Mouse (Mus musculus) v-Abl transformed pro-B cells (cell line): Measurements from ENCODE around the gene Mob3a.

Experiments
- in situ Hi-C, 2 experiments: fragments of 400-800 bp; cut with MboI; formaldehyde crosslinking; loops; one replicate each; pipeline ENCODE4 v1.15.1; 2025; ENCODE audit not compliant: unreplicated experiment in 2 of 2

The Mob3a gene

DNA sequence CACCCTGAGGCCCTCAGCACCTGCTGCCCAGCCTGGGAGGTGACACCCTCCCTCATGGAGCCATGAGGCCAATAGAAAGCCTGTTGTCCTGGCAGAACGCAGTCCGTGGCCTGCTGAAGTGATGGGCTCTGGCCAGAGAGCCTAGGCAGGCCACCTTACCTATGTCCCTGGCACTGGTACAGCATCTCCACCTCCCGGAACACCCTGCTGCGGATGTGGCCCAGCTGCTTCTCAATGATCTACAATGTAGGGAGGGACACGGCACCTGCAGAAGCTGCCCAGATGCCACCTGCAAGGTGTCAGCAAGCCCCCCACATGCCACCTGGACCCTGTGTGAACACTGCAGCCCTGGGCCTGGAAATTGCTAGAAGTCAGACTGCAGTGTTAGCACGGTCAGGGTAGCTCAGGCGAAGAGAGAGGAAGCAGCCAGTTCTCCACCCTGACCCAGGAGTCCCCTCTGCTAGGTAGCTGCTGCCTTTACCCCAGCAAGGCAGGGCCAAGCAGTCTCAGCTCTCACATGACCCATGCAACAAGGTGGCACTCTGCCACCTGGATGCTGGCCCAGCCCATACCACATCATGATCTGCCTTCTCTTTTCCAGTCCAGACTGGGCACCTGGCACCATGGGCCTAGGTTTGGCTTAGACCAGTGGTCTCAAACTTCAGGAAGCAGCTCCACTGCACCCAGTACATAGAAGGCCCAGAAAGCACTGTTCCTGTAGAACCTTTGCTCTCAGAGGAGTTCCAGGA is 31.9 kb downstream of the Mob3a start:
- in situ Hi-C loops, result no loop called here

DNA sequence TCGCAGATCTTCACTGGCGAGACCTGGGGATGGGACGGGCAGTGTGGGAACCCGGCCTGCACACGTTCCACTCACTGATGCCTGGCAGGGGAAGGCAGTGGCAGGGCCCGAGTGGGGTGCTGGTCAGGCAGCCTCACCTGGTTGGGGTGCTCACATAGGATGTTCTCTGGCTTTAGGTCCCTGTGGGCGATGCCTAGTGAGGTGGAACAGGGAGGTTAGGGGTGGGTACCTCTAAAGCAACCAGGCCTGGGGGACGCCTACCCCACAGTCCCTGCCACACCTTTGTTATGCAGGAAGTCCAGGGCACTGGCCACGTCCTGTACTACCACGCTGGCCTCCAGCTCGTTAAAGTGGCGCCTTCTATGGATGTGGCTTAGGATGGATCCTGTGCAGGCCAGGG is 32.8 kb downstream of the Mob3a start:
- in situ Hi-C loops, result no loop called here

DNA sequence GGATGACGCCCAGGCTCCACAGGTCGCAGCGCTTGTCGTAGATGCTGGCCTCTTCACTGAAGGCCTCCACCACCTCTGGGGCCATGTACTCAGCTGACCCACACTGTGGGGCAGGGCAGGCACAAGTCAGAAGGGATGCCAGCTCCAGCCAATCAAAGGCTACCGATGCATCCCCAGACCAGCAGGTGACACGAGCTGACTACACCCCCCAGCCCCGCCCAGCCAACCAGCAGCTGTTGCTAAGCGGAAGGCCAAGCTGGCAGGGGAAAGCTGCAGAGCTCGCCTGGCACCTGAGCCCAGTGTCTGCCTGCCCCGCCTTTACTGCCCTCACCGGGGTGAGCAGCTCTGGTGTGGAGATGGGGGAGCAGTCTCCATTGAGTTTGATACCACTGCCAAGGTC is 33.2 kb downstream of the Mob3a start:
- in situ Hi-C loops, result no loop called here

DNA sequence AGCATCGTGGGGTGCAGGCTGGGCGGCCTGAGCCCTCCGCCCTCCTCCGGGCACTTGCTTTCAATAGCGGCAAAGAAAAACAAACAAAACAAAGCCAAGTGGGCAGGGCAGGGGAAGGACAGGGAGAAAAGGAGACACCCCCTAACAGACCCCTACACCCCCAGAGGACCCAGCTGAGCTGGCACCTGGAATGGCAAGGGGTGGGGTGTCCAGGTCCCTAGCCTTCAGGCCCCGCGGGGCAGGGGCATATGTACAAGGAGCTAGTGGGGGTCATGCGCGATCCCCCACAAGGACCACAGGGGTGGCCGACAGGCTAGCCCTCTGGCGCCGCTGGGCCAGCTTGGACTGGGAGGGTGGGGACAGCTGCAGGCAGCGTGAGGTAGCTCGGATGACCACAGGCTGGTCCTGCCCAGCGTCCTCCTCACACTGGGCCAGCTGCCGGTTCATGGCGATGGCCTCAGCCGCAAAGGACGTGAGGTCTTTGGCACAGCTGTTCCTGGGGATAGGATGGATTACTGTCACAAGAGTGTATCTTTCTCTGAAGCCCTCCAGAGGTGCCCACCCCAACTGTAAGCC is 34.9 kb downstream of the Mob3a start:
- in situ Hi-C loops, result no loop called here

DNA sequence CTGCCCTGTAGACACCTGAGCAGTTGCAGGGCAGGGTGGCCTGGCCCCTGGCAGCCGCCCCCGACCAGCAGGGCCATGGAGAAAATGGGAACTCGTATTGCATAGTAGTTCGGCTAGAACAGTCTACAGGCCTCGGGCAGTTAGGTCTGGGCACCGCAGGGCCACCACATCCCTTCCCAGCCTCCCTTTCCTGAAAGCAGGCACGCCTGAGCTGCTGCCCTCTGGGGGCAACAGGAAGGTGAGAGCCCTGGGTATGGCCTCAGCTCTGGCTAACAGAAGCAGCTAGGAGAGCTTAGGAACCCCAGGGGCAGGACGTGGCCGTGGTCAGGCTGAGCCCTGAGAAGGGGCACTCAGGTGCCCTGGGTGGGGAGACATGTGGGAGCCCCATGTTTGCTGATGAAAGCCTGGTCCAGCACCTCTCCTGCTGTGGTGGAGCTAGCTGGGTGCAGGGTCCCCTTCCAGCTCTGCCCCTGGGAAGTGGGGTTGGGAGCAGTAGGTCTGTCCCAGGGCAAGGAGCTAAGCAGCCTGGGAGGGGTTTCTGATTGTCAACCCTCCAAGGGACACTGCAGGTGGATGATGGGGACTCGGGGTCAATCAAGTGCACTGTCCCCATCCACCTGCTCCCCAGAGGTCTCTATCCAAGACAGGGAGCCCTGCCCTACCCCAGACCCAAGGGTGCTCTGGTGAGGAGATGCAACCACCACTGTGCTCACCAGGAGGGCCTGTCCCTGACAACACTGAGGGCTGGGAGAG is 35.6 kb downstream of the Mob3a start:
- in situ Hi-C loops, result no loop called here

DNA sequence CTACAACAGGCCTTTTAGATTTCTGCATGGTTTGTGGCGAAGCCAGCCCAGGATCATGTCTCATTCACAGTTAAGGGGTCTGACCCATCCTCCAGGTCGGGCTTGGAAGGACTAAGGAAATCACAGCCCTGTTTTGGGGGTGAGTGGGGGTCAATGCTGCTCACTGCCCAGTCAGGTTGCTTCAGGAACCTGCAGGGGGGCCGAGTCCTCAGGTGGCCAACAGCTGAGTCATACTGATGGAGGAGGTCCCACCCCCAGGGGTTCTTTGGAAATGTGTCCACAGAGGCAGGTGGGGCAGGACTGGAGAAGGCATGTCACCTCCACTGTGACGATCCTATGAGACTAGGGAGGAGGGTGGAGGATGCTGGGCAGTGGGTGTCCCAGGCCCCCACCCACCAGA is 36.3 kb downstream of the Mob3a start:
- in situ Hi-C loops, result no loop called here

DNA sequence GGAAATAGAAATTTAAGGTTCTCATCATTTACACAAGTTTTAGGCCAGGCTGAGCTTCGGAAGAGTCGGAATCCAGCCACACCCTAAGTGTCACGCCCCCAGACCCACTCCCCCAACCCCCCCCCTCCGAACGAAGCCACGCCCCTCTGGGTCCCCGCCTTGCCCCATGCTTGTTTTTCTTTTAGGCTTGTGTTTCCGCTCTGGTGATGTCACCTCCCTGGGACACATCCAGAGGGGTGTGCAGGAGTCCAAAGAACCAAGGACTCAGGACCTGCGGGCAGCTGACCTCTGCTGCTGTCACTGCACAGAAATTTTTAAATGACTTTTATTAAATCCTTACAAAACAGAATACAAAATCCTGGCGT is 36.8 kb downstream of the Mob3a start:
- in situ Hi-C loops, result no loop called here

DNA sequence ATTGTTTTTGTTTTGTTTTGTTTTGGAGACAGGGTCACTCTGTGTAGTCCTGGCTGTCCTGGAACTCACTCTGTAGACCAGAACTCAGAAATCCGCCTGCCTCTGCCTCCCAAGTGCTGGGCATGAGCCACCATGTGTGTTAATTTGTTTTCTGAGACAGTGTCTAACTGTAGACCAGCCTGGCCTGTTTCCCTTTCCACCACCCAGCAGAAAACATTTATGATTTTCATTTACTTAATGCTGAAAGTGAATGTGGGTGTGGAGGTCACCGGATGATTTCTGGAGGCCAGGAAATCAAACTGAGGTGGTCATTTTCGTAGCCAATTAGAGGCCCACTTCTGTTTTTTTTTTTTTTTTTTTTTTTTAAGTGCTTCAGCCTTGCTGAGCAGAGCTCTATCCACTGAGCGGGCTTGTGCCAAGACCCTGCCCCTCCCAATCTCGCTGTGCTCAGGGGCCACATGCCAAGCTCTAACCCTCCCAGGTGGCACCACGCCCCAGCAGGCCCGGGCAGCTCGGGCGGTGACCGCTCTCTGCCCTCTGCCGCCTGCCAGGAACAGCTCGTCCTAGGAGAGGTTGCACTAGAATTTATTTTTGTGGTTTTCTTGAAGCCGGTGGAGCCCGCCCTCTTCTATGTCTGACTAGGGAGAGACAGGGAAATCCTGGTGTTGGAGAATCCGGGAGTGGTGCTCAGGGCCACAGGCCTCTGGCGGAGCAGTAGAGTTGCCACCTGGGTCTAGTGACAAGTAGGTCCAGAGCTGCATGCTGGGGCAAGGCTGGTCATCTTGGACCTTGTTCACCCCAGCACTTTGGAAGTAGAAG is 37.4 kb downstream of the Mob3a start:
- in situ Hi-C loops, result no loop called here

DNA sequence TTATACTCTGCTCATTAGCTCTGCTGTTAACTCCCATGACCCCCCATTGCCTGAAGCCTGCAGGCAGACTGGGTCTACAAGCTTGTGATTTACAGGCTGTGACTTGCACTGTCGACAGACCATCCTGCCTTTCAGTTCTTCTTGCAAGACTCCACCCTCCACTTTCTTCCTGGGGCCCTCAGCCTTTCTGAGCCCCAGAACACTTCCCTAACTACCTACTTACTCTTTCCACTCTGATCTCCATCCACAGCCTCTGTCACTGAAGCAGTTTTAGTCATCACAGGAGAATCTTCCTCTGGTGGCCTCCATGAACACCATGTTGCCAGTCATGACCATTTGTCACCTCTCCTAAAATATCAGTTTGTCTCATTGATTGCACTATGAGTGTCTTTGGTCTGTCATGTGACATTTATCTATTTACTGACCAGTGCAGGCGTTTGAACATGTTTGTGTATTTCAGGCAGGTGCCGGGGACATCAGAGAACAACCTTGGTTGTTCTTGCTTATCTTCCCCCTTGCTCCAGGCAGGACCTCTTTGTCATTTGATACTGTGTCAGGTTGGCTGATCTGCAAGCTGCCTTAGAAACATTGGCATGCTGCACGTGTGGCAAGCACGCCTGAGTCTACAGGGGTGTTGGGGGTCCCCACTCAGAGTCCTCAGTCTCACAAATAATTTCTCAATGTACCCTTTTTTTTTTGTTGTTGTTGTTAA is 38.1 kb downstream of the Mob3a start:
- in situ Hi-C loops, result no loop called here

DNA sequence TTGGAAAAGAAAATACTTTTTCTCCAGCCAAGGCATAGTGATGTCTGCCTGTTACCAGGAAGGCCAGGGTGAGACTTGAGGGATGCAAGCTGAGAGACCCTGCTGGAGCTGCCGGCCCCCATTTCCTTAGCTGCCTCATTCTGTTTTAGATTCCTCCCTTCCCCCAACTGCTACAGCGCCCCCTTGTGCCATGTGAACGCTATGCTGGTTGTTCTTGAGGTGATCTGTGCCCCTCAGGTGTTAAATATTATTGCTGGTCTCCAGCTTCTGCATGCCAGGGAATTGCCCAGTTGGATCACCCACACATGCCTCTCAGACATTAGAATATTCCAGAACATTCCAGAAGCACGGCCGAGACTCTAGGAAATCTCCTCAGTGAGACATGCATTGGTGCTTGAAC is 40.6 kb downstream of the Mob3a start:
- in situ Hi-C loops, result no loop called here

DNA sequence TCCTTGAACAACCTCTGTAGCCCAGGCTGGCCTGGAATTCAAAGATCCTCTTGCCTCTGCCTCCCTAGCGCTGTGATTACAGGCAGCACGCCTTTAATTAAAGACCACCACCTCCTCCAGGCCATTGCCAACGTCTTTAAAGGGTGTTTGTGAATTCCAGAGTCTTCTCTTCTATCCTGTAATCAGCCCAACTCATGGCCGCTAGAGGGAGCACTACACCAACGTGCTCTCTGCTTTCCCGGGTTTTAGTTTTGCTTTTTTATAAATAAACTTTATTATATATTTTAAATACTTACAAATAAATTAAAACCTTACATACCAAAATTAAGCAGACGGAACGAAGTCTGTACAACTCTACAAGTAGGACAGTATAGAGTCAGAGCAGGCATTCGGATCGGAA is 42.6 kb downstream of the Mob3a start:
- in situ Hi-C loops, result loop anchor here in 1 of 2 experiments (5.0 kb wide), 2 partner anchors 33 to 37 kb away; partner anchors contain the start of gene Csnk1g2

DNA sequence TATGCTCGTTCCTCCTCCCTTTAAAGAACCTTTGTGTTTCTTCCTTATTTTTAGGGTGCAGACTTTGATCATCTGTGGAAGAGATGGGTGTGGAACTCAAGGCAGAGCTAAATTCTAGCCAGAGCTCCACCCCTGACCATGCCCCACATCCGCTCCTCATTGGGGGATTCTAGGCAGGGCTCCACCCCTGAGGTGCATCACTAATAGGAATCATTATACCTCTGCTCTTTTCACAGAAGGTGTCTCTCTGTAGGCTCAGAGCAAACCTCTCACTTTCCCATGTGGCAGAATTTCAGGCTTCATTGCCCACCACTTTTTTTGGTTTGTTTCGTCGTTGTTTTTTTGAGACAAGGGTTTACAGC is 43.0 kb downstream of the Mob3a start:
- in situ Hi-C loops, result loop anchor here in 1 of 2 experiments (5.0 kb wide), 2 partner anchors 33 to 37 kb away; partner anchors contain the start of gene Csnk1g2

DNA sequence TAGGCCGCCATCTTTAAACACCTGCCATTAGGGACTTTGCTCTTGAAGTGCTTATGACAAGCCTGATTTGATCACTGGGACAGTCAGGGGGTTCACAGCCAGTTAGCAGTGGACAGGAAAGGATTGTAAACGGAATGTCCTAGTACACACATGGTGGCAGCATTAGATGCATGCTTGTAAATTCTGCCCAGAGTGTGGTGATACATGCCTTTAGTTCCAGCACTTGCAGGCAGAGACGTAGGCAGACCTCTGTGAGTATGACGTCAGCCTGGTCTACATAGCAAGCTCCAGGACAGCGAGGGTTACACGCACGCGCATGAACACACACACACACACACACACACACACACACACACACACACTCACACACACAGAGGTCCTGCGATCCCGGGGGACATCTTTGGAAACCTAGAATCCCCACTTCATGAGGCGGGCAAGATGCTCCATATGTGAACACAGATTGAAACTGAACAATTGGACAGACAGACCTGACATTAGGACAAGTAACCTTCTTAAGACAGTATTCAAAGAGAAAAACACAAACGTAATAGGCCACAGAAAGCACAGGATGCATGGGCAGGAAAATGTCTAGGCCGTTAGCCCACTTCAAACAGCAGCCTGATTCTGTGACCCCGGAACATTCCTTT is 43.5 kb downstream of the Mob3a start:
- in situ Hi-C loops, result loop anchor here in 1 of 2 experiments (5.0 kb wide), 2 partner anchors 34 to 36 kb away; partner anchors contain the start of gene Csnk1g2

DNA sequence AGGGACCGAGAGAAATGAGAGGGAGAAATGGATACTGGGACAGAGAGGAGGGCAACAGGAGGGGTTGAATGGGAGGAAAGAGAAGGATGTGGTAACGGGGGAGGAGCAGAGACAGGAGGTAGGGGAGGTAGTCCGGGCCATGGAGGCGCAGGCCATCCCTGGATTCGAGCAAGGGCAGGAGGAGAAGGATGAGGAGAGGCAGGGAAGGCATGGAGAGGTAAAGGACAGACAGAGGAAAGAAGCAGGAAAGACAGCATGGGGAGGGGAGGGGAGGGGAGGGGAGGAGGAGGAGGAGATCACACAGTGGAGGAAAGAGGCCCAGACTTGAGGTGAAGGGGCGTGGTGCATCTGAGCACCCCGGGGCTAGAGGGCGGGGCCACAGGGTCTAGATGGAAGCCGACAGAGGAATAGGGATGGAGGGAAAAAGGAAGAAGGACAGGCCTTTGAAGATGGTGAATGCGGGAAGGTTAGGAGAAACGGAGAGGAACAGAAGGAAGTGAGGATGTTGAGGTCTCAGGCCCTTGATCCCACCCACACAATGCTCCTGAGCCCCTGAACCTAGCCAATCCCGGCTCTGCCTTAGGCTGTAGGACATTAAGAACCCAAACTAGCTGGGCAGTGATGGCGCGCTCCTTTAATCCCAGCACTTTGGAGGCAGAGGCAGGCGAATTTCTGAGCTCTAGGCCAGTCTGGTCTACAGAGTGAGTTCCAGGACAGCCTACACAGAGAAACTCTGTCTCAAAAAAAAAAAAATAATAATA is 44.7 kb downstream of the Mob3a start, which contains the start of gene Btbd2:
TSS of gene Btbd2 (minus strand) at position 209 of the 761 bp plus-strand sequence.
- in situ Hi-C loops, result loop anchor here in 1 of 2 experiments (5.0 kb wide), 2 partner anchors 35 kb away; partner anchors contain the start of gene Csnk1g2

DNA sequence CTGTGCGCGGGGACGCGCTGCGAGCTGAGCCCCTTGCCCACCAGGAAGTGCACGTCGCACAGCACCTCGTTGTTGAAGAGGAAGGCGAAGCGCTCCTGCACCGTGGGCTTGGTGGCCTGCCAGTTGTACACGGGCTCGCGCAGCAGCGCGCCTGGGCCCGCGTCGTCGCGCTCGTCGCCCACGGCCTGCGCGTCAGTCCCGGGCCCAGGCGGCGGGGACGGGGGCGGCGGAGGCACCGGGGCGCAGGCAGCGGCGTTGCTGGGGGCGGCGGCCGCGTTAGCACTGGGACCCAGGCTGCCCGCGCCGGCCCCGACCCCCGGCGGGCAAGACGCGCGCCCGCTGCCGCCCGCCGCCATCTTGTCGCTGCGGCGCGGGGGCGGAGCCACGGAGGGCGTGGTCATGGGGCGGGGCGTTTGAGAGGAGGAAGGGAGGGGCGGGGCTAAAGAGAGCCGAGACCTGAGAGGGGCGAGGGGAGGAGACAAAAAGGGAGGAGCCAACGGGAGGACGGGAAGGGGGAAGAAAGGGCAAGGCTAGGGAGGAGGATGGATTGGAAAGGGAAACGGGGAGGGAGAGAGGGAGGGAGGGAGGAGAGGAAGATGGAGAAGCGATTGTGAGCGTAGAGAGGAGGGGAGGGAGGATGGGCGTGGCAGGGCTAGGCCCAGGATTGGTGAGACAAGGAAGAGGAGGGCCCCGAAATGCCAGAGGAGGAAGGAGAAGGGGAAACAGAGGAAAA is 45.5 kb downstream of the Mob3a start:
- in situ Hi-C loops, result loop anchor here in 1 of 2 experiments (5.0 kb wide), 2 partner anchors 34 to 36 kb away; partner anchors contain the start of gene Csnk1g2

DNA sequence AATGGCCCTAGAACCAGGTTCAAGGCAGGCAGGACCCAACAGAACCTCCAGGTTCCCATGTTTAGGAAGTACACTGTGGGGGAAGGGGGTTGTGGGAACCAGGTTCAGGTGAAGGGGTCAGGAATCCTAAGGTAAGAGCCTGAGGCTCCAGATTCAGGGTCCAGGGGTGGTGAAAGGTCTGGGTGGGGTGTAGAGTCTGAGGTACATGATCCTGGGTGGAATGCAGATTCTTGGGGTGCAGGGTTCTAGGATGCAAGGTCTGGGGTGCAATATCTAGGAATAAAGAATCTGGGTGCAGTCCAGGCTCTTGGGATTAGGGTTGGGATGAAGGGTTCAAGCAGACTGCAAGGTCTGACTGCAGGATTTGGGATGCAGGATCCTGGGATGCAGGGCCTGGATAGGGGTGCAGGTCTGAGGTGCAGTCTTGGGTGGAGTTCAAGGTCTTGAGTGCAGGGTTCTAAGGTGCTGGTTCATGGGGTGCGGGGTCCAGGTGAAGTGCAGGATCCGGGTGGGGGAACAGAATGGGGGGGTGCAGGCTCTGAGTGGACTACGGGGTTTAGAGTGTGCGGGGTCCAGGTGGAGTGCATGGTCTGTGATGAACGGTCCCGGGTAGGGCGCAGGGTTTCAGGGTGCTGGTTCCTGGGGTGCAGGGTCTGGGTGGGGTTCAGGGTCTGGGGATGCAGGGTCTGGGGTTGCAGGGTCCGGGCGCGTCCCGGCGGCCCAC is 46.2 kb downstream of the Mob3a start:
- in situ Hi-C loops, result loop anchor here in 1 of 2 experiments (5.0 kb wide), 2 partner anchors 33 to 37 kb away; partner anchors contain the start of gene Csnk1g2

DNA sequence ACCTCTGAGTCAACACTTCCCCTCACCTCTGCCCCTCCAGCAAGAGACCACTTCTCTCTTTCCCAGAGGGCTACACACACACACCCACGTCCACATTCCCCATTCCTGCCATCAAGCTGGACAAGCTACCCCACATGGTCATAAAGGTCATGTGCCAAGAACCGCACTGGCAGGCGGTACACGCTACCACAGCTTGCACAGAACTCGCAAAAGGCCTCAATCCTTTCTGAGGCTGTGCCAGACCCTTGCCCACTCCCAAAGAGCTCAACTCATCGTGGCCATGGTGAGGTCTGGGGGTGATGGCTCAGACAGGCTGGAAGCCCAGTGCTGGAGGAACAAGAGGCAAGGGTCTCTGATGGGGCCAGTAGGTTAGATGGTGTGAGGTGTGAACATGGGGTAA is 46.9 kb downstream of the Mob3a start:
- in situ Hi-C loops, result loop anchor here in 1 of 2 experiments (5.0 kb wide), 2 partner anchors 33 to 37 kb away; partner anchors contain the start of gene Csnk1g2
